Mouse (Mus musculus) splenic B cell, adult 2 months (primary cell): ENCODE results near the gene F13a1.

Experiments used
- DNase-seq: peaks from one replicate; pipeline ENCODE4 v3.0.0-alpha.2; 2011; ENCODE audit warnings: low read depth, low spot score
- H3K27me3 ChIP-seq: 2 replicates; pipeline ENCODE4 v1.6.1; 2012; ENCODE audit warnings: mild to moderate bottlenecking, low read length, moderate library complexity, mixed read lengths; ENCODE audit not compliant: control insufficient read depth, poor library complexity, insufficient read depth, severe bottlenecking
- H3K36me3 ChIP-seq: 2 replicates; pipeline ENCODE4 v1.6.1; 2012; ENCODE audit warnings: mild to moderate bottlenecking, low read length, moderate library complexity, mixed read lengths; ENCODE audit not compliant: control insufficient read depth, poor library complexity, insufficient read depth, severe bottlenecking

The F13a1 gene

DNA sequence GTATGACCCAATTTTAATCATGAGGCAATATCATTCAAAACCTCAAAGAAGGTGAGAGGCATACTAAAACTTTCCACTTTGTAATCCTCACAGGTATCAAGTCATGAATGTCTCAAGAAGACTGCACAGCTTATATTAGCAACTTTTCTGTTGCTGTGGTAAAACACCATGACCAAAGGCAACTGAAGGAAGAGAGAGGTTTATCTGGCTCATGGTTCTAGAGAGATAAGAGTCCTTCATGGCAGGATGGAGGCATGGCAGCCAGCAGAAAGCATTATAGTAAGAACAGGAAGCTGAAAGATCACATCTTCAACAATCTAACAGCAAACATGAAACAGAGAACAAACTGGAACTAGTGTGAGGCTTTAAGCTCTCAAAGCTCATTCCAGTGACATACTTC is 43.8 kb downstream of the F13a1 start:
- Histone ChIP-seq H3K36me3 (no peaks in the 10 kb centered on the region), H3K27me3 (no peaks in the 10 kb centered on the region)
- DNase-seq: no peak

- DNase-seq: no peak
- no peaks in the 10 kb centered on the region for H3K27me3 ChIP-seq
- H3K36me3 ChIP-seq: no peaks in the 10 kb centered on the region
Measured at GRCm38 (mm10) chr13:36999210-36999705, 50.8 kb downstream of the F13a1 start.

- no peak for DNase-seq
- no peaks in the 10 kb centered on the region for H3K36me3 ChIP-seq
- no peaks in the 10 kb centered on the region for H3K27me3 ChIP-seq
Measured at GRCm38 (mm10) chr13:36993593-36993992, 56.5 kb downstream of the F13a1 start.

DNA sequence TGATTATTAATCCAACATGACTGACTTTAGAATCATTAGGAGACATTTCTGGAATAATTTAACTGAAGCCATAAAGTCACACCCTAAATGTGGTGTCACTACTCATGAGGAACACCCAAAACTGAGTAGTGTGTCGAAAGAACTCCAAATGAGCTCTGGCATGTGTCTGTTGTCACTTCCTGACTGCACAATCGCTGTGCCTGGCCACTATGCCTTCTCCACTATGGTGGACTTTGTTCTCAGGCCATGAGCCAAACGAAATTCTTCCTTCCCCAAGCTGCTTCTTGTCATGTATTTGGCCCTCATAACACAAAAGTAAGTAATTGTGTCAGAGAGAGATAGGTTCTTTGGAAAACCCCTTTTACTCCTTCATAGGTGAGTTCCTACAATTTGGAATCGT is 61.7 kb downstream of the F13a1 start:
- DNase-seq: no peak
- Histone ChIP-seq H3K36me3 (no peaks in the 10 kb centered on the region), H3K27me3 (no peaks in the 10 kb centered on the region)

GRCm38 (mm10) chr13:36973016-36973415 is 77.0 kb downstream of the F13a1 start:
- peak; percentile 29 for DNase-seq
- no peaks in the 10 kb centered on the region for H3K36me3 ChIP-seq
- no peaks in the 10 kb centered on the region for H3K27me3 ChIP-seq

- no peaks in the 10 kb centered on the region for H3K36me3 ChIP-seq
- H3K27me3 ChIP-seq: no peaks in the 10 kb centered on the region
- no peak for DNase-seq
Measured at GRCm38 (mm10) chr13:36972226-36972625, 77.8 kb downstream of the F13a1 start.

GRCm38 (mm10) chr13:36962926-36963325 is 87.1 kb downstream of the F13a1 start:
- Histone ChIP-seq H3K36me3 (no peaks in the 10 kb centered on the region), H3K27me3 (no peaks in the 10 kb centered on the region)
- no peak for DNase-seq

GRCm38 (mm10) chr13:36958996-36959395 is 91.0 kb downstream of the F13a1 start:
- no peaks in the 10 kb centered on the region for H3K27me3 ChIP-seq
- H3K36me3 ChIP-seq: no peaks in the 10 kb centered on the region
- no peak for DNase-seq

- no peak for DNase-seq
- Histone ChIP-seq H3K27me3 (no peaks in the 10 kb centered on the region), H3K36me3 (no peaks in the 10 kb centered on the region)
Measured at GRCm38 (mm10) chr13:36954937-36955336, 95.1 kb downstream of the F13a1 start.

DNA sequence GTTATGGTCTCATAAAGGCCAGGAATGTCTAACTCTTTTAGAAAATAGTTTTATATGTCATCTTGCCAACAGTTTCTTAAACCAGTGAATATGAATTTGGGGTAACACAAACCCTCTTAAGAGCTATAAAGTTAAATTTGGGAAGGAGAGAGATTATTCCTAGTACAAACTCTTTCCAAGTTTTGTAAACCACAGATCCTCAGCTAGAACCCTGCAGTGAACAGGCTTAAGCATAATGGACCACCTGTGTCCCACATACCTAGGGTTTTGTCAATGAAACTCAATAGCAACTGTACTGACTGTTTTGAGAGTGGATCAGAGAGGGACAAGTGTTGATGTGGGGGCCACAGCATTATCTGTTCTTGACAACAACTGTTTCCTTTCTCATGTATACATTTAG is 96.4 kb downstream of the F13a1 start:
- Histone ChIP-seq H3K36me3 (no peaks in the 10 kb centered on the region), H3K27me3 (no peaks in the 10 kb centered on the region)
- DNase-seq: no peak

DNA sequence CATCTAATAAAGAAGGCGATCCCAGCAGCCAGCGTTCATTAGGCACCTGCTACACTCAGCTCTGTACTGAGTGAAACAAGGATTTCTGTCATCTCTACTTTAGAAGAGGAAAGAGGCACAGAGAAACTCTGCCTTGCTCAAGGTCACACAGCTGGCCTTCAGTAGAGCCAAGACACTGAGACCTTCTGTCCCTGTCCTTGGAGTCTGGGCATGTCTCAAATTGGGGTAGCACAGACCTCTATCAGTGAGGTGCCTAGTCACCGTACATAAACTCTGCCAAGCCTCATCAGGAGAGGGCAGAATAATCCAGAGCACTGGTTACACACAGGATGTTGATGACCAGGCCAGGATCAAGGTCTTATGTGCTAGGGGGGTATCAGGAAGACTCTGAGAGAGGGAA is 108.2 kb downstream of the F13a1 start:
- no peaks in the 10 kb centered on the region for H3K36me3 ChIP-seq
- no peak for DNase-seq
- H3K27me3 ChIP-seq: no peaks in the 10 kb centered on the region

DNA sequence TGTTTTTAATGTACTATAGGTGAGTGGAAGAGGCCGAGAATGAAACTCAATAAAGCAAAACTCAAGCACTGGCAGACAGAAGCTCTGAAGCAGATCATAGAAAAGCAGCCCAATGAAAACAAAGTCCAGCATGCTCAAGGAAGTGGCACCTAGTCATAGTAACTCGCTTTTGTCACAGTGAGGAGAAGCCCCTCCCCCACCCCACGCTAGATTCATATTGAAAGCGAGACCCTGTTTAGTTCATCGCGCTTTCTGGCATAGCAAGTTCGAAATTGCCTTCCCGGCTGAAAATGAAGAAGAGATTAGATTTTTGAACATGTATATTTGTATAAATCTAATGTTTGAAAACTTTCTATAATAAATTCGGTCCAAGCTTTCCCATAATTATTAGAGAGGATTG is 118.0 kb downstream of the F13a1 start:
- H3K36me3 ChIP-seq: no peaks in the 10 kb centered on the region
- no peaks in the 10 kb centered on the region for H3K27me3 ChIP-seq
- DNase-seq: no peak

- H3K36me3 ChIP-seq: no peaks in the 10 kb centered on the region
- no peak for DNase-seq
Measured at GRCm38 (mm10) chr13:36919737-36920136, 130.3 kb downstream of the F13a1 start.

GRCm38 (mm10) chr13:36903885-36904284 is 146.2 kb downstream of the F13a1 start:
- H3K36me3 ChIP-seq: no peaks in the 10 kb centered on the region
- no peaks in the 10 kb centered on the region for H3K27me3 ChIP-seq
- DNase-seq: no peak

More at GRCm38 (mm10) chr13:36919737-36920136, 130.3 kb downstream of the F13a1 start:
- H3K27me3 ChIP-seq: no peaks in the 10 kb centered on the region

DNA sequence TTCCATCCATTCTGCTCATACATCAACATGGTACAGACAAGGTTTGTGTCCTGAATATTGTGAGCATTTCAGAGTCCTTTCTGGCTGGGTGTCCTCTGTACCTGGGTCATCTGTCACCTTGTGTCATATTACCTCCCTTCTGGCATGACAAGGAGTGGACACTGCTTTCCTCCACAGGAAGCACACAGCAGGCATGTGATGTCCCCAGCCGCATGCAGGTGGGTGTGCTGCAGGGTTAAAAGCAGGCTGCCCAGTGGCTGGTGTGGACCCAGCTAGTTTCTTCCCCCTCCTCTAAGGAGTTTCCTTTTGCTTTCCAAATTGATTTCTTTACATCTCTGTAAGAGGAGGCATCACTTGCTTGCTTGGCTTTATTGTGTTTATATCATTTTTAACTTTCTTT is 146.6 kb downstream of the F13a1 start:
- DNase-seq: no peak
- Histone ChIP-seq H3K36me3 (no peaks in the 10 kb centered on the region), H3K27me3 (no peaks in the 10 kb centered on the region)

- Histone ChIP-seq H3K36me3 (no peaks in the 10 kb centered on the region), H3K27me3 (no peaks in the 10 kb centered on the region)
- DNase-seq: no peak
Measured at GRCm38 (mm10) chr13:36901603-36902002, 148.4 kb downstream of the F13a1 start.
